Mouse (Mus musculus): ENCODE data around the gene Sf3b4.

The Sf3b4 gene

DNA sequence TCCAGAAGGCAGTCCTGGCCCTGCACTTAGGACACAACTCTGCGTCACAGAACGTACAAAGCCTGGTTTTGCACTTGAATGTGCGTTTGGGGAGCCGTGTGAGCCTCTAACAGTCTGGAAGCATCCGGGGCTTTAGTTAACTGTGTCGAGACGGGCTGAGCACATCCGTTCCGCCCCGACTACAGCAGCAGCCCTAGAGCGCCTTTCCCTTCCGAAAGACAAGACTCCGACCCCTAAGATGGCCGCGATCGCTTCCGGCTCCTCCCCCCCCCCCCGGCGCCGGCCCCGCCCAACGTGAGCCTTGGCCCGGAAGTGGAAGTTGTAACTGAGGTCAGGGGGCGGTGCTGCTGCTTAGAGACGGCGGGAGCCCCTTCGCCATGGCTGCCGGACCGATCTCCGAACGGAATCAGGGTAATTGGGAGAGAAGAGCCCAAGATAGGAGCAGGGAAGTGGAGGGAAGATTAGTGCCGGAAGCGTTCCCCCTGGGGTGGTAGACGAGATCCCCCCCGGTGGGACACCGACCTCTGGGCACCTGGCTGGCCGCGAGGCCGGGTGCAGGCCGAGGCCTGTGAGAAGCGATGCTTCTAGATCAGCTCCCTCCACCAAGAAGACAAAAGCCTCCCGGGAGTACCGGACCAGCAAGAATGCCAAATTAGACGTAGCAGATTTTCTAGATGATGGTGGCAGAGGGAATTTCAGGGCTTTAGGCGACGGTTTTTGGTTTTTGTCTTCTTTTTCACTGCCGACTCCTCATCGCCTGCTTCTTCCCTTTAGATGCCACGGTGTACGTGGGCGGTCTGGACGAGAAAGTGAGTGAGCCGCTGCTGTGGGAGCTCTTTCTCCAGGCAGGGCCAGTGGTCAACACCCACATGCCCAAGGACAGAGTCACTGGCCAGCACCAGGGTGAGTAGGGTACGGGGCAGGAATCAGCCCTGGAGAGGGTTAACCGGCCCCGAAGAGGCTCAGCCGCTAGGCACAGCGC lies at the start of gene Sf3b4:
Sf3b4 (plus strand) TSS at position 136 of the 982 bp plus-strand sequence.
- DNase-seq (ENCODE audit: extremely low read depth, low read depth, low spot score): no peak

DNA sequence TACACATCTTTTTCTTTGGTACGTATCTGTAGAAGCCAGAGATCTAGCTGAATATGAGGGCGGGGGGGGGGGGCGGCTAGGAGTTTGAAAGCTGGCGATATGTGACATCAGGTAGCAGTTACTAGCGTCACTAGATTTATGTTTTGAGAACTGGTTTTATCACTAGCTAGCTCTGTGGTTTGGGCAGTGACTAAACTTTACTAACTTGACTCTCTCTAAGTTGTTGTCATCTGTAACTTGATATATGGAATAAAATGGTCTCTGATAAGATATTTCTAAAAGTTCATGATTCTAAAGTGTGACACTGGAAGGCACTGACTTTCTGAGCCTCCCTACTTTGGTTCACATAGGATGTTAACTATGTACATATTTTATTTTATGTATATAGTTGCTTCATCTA lies 47.9 kb upstream of the Sf3b4 start:
- no peak for DNase-seq (ENCODE audit: extremely low read depth, low read depth, low spot score)

DNA sequence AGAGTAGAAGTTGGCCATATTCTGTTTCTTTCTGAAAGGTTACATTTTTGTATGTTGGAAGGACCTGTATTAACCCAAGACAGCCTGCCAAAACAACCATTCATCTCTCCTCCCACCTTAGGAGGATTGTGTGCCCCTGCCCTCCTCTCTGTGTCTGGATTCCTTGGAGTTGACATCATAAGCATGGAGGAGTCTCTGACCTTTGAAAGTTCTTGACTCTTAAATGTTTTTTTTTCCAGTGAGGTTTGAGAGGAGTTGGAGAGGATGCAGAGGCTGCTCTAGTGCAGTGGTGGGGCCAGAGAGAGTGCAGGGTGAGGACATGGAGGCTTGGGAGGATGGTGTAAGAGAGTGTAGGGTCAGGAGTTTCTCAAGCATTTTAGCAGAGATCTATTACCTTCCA lies 44.0 kb upstream of the Sf3b4 start:
- DNase-seq (ENCODE audit: extremely low read depth, low read depth, low spot score): no peak

- DNase-seq (ENCODE audit: extremely low read depth, low read depth, low spot score): no peak
Measured at GRCm38 (mm10) chr3:96132478-96132877, 39.7 kb upstream of the Sf3b4 start.

DNA sequence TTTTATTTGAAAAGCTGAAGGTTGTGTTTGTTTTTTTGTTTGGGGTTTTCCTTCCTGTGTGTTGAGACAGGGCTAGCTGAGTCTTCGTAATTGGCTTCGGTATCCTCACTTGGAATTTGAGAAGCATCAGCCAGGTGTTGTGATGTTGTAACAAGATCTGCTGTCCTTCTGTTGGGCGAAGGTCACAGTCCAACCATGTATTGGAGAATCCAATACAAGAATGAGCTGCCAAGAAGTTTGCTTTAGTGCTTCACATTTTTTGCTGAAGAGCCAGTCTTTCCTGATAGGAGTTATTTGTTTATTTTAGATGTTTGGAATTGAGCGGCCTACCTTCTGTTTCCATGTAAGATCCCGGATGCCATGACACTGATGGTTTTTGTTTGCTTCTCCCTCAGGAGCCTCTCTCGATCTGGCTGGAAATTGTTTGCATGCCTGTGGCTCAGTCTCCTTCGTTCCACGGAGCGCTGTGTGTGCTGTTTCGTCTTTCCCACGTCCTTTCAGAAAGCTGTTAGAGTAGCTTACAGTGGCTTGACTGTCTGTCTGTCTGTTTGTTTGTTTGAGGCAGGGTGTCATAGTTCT lies 38.7 kb upstream of the Sf3b4 start:
- no peak for DNase-seq (ENCODE audit: extremely low read depth, low read depth, low spot score)

- DNase-seq (ENCODE audit: extremely low read depth, low read depth, low spot score): no peak
Measured at GRCm38 (mm10) chr3:96135011-96135410, 37.1 kb upstream of the Sf3b4 start.

GRCm38 (mm10) chr3:96147950-96148349 lies 24.2 kb upstream of the Sf3b4 start:
- no peak for DNase-seq (ENCODE audit: extremely low read depth, low read depth, low spot score)

- no peak for DNase-seq (ENCODE audit: extremely low read depth, low read depth, low spot score)
Measured at GRCm38 (mm10) chr3:96151836-96152235, 20.3 kb upstream of the Sf3b4 start.

DNA sequence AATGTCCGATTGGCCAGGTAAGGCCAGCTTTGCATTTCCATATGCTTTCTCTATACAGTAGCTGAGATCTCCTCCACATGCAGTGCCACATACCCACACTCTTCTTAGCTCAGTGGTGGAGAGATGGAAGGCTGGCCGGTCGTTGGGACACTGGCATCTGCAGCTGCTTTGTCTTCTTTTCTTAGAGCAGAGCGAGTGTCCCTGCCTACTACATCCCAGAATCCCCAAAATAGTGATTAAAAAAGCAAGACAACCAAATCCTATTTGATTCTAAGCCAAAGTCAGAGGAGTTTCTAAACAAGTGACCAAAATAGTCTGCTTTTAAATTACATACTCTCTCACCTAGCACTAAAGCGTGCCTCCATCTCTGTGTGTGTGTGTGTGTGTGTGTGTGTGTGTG lies 19.5 kb upstream of the Sf3b4 start:
- DNase-seq (ENCODE audit: extremely low read depth, low read depth, low spot score): no peak

DNA sequence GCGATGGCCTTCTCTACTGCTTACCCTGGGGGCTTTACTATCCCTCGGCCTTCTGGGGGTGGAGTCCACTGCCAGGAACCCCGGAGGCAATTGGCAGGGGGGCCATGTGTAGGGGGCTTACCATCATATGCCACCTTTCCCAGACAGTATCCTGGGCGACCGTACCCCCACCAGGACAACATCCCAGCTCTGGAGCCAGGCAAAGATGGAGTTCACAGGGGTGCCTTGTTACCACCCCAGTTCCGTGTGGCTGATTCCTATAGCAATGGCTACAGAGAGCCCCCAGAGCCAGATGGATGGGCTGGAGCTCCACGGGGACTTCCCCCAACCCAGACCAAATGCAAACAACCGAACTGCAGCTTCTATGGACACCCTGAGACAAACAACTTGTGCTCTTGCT lies 16.6 kb upstream of the Sf3b4 start:
- no peak for DNase-seq (ENCODE audit: extremely low read depth, low read depth, low spot score)

GRCm38 (mm10) chr3:96159820-96160219 lies 12.3 kb upstream of the Sf3b4 start:
- DNase-seq (ENCODE audit: extremely low read depth, low read depth, low spot score): no peak

DNA sequence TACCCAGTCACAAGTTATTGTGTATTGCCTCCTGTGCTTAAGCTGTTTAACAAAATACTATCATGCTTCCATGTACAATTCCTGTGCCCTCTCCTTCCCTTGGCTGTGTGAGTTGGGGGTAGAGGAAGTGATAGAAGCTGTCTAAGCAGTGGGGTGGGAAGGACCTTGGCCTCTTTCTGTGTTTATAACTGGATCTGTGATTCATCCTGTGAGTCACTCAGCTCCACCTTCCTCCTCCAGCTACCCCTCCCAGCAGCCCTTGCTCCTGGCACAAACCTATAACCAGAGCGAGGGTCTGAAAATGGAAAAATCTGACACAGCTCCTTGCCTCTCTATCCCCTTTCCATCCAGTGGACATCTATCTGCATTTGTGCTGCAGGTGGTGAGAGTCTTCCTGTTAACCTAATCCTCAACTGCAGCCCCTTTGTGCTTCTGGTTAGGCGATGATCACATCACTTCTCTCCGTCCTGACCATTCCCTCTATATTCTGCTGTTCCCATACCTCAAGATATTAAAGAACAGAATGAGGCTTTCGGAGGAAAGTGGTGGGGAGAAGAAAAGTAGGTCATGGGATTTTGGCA lies 11.8 kb upstream of the Sf3b4 start:
- no peak for DNase-seq (ENCODE audit: extremely low read depth, low read depth, low spot score)

DNA sequence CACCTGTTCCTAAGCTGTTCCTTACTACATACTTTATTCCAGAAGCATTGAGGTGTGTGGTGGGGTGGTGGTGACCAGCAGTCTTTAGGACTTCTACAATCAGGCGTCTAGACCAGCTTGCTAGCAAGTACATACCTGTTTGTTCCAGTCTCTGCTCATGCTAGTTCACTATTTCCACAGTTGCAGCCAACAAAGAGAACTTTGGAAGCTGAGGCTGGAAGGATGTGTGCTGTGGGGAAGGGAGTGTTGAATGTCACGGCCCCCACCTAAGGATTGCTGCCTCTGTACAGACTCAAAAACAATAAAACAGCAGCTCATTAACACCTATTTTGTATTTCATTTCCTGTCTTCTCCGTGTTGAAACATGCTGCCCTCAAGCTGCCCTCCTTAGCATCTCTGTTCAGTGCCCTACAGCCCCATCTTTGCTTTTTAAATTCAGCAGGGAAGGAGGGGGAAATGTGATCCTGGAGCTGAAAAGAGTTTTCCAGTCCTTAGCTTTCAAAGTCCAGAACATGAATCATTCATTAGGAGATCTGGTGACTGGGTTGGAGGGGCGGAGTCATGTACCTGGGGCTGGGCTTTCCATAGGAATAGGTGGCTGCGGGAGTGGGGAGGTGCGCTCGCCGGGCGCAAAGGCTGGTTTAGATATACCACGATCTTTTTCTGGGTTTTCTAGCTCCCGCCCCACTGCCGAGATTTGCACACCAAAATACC lies 11.2 kb upstream of the Sf3b4 start:
- no peak for DNase-seq (ENCODE audit: extremely low read depth, low read depth, low spot score)

DNA sequence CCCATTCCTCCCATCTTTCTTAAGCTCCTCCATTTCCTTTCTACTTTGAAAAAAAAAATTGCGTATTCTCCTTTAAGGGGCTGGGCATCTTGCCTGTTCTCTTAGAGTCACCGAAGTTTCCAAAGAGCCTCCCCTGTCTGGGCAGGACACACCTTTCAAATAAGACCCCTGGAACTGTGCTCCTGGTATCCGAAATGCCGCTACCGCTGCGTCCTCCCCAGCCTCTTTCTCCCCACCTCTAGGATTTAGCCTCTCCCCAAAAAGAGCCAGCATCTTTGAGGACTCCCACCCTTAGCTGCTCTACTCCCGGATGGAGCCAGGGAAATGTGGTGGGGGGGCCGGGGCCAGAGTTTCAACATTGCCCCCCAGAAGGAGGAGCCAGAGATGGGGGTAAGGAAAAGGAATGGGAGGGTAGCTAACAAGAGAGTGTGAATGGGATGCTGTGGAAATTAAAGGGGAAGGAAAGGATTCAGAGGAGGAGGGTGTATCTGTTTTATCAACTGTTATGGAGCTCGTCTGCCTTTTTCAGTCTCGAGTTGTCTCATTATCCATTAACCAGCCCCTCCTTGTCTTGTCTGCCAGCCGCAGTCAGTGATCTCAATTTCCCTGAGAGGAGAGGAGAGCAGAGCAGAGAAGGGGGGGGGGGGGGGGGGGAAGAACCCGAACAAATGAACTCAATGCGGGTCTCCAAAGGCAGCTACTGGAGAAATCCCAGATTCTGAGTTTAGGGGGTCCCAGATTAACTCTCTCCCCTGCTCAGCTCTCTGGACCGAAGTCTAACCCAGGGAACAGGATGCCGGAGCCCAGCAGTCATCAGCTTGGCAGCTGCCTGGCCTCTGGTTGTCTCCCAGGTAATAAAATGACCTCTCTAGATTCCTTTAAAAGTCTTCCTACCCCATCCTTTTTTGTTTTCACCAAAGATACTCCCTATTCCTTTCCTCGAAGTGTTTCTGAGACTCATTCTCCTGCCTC lies 10.0 kb upstream of the Sf3b4 start, which contains the start of gene Mtmr11:
Mtmr11 (plus strand) TSS at position 136 of the 972 bp plus-strand sequence.
- DNase-seq (ENCODE audit: extremely low read depth, low read depth, low spot score): no peak

- DNase-seq (ENCODE audit: extremely low read depth, low read depth, low spot score): no peak
Measured at GRCm38 (mm10) chr3:96163040-96163439, 9.1 kb upstream of the Sf3b4 start.

- DNase-seq (ENCODE audit: extremely low read depth, low read depth, low spot score): no peak
Measured at GRCm38 (mm10) chr3:96168466-96169158, 3.5 kb upstream of the Sf3b4 start.

- DNase-seq (ENCODE audit: extremely low read depth, low read depth, low spot score): no peak
Measured at GRCm38 (mm10) chr3:96170276-96170675, 1.9 kb upstream of the Sf3b4 start.

GRCm38 (mm10) chr3:96170976-96171545 lies 1.1 kb upstream of the Sf3b4 start:
- DNase-seq (ENCODE audit: extremely low read depth, low read depth, low spot score): no peak

DNA sequence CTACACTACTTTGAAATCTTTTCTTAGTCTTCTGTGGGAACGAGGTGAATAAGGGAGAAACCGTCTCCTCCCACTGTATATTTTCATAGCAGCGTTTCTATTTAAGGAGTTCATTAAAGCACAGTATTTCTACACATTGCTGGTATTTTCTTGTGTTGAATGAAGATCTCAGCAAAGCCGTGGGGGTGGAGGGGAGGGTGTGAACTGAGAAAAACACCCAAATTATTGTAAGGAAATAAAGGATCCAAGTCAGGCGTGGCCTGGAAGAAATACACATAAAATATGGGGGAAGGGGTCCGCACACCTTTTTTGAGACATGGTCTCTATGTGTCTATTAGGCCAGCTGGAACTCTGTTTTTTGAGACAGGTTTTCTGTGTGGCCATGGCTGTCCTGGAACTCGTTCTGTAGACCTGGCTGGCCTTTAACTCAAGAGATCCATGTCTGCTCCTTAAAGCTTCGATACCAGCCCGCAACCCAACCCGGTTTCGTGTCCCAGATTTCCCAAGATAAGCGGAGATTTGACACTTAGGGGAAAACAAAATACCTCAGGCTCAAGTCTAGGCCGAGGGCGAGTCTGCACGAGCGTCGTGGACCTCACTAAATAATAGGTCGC lies 442 bp upstream of the Sf3b4 start:
- no peak for DNase-seq (ENCODE audit: extremely low read depth, low read depth, low spot score)

All from fat pad, adult 2 months (tissue).